Mouse (Mus musculus) bone marrow macrophage, adult 2 months (primary cell): ENCODE data around the gene Prelid3b.

ENCODE experiments used
- CTCF ChIP-seq: IDR thresholded peaks from 2 replicates; pipeline ENCODE4 v1.5.1; 2012; ENCODE audit warnings: low read depth, mild to moderate bottlenecking, low read length, moderate library complexity
- POLR2A ChIP-seq: IDR thresholded peaks from 2 replicates; pipeline ENCODE4 v1.6.1; 2012; ENCODE audit warnings: mild to moderate bottlenecking, low read depth, low read length, borderline replicate concordance

DNA sequence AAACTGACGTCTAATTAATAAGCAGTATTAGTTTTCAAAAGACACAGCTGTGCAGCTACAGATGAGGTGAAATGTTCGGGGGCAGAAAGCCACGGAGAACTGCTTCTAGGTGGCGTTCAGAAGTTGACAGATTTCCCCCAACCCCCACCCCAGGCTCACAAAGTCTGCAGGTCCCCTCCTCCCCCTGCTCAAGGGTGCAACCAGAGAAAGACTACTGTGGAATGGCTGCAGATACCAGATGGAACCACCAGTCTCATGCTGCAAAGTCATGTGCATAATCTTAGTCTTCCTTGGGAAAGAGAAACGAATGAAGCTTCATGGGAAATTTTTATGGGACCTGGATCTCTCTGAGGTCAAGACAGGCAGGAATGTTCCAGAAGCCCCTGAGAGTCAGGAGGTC, 29.4 kb upstream of the Prelid3b start:
- TF ChIP-seq CTCF = no peak
- TF ChIP-seq POLR2A = no peak
